Mouse (Mus musculus): ENCODE measurements around the gene Tkt. TPM values are rescaled to one million over a fixed set of nuclear protein-coding genes. Genes with fewer than 3 reads are reported as not detected.

Tkt gene
- polyA plus RNA-seq, 1 experiment from 2014 or later: 94.0 TPM

DNA sequence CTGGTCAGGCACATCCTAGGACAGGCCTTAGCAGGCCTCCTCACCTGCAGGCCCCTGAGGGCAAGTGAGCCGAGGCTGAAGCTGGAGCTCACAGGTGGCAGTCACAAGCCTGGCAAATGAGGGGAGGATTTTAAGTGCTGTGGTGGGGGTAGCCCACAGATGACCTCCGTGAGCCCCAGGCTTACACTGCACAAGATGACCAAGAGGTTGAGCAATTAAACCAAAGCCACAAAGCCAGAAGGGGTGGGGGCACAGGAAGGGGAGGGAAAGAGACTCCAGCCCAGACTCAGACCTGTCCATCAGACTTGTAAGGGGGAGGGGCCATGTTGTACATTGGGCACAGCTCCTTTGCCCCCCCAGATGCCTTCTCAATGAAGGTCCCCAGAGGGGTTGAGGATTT lies 68.6 kb downstream of the Tkt start:
- 0 out of 2 replicates have a peak, but pooled peaks cover 2% of the 10 kb centered on the region for H3K4me1 ChIP-seq (ENCODE audit: control insufficient read depth, insufficient read depth, low read length)
- H3K27me3 ChIP-seq (ENCODE audit: control insufficient read depth, insufficient read depth, low read length): no peaks in the 10 kb centered on the region
- H3K4me2 ChIP-seq (replicated peaks; ENCODE audit: low read depth, low read length): no peak overlapping the region
- no peak overlapping the region for H3K9ac ChIP-seq (ENCODE audit: low read depth, low read length)
- H3K4me3 ChIP-seq (ENCODE audit: low read length): no peak overlapping the region
- H3K27ac ChIP-seq (ENCODE audit: low read depth, low read length): no peak overlapping the region
- ATAC-seq (ENCODE audit: low FRiP score, low TSS enrichment): no peak
- H3K9me3 ChIP-seq (ENCODE audit: control insufficient read depth, low read length): no peaks in the 10 kb centered on the region
- no peaks in the 10 kb centered on the region for H3K36me3 ChIP-seq (ENCODE audit: control insufficient read depth, insufficient read depth, low read length)
- WGBS: 49% methylated on average over 2 of the region's 2 CpGs

DNA sequence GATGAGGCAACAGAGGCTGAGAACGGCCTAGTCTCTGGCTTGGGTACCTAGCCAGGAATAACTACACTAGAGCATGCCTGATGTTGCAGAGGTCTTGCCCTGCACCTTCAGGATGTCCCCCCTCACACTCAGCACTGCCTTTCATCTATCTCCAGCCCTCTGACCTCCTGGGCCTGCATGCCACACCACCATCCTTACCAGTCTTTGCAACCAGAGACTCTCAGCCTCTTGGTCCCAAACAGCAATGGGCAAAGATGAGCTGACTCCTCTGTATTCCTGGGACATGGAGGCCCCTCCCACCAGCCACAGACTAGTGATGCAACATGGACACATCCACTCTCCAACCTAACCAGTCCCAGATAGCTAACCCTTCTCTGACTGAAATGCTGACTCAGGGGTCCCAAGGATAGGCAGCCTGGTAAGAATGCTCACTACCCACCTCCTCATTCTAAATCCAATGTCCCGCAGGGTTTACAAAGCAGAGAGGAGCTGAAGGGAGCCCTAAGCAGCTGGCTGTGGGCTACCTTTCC lies 70.7 kb downstream of the Tkt start:
- no peak for ATAC-seq (ENCODE audit: low FRiP score, low TSS enrichment)
- Histone ChIP-seq H3K27ac (ENCODE audit: low read depth, low read length) (no peak overlapping the region), H3K27me3 (ENCODE audit: control insufficient read depth, insufficient read depth, low read length) (no peaks in the 10 kb centered on the region), H3K36me3 (ENCODE audit: control insufficient read depth, insufficient read depth, low read length) (no peaks in the 10 kb centered on the region), H3K4me1 (ENCODE audit: control insufficient read depth, insufficient read depth, low read length) (0 out of 2 replicates have a peak, but pooled peaks cover 2% of the 10 kb centered on the region), H3K9me3 (ENCODE audit: control insufficient read depth, low read length) (no peaks in the 10 kb centered on the region), H3K4me2 (replicated peaks; ENCODE audit: low read depth, low read length) (no peak overlapping the region), H3K9ac (ENCODE audit: low read depth, low read length) (no peak overlapping the region), H3K4me3 (ENCODE audit: low read length) (no peak overlapping the region)
- 86% methylated on average over 2 of the region's 2 CpGs for WGBS

DNA sequence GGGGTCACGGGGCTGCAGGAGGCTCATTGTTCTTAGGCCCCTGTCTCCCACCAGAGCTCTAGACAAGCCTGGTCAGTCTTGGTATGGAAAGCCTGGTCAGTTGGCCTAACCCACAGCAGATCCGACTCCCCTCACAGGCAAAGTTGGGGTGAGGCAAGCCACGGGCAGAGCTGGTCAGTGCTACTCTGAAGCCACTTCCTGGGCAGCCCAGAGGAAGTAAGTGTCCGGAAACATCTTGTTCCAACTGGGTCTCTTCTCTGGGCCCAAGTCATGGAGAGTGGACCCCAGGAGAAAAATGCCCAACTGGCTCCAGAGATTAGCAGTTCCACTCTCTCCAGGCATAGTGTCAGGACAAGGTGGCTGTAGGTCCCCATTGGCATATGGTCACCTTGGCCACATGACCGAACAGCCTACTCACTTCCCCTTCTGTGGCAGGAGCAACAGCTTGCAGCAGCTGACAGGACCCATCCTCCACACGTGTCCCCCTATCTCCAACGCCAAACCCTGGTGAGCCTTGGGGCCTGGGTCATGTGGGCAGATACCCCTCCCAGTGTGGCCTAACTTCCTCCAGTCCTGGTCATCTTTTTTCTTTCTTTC lies 71.9 kb downstream of the Tkt start:
- Histone ChIP-seq H3K9ac (ENCODE audit: low read depth, low read length) (no peak overlapping the region), H3K4me1 (ENCODE audit: control insufficient read depth, insufficient read depth, low read length) (peaks cover 4% of the 10 kb centered on the region; the same call in 1 of the 2 replicates), H3K9me3 (ENCODE audit: control insufficient read depth, low read length) (no peaks in the 10 kb centered on the region), H3K36me3 (ENCODE audit: control insufficient read depth, insufficient read depth, low read length) (no peaks in the 10 kb centered on the region), H3K4me2 (replicated peaks; ENCODE audit: low read depth, low read length) (no peak overlapping the region), H3K4me3 (ENCODE audit: low read length) (no peak overlapping the region), H3K27me3 (ENCODE audit: control insufficient read depth, insufficient read depth, low read length) (no peaks in the 10 kb centered on the region), H3K27ac (ENCODE audit: low read depth, low read length) (no peak overlapping the region)
- WGBS: 81% methylated on average over 7 of the region's 7 CpGs
- ATAC-seq (ENCODE audit: low FRiP score, low TSS enrichment): no peak

DNA sequence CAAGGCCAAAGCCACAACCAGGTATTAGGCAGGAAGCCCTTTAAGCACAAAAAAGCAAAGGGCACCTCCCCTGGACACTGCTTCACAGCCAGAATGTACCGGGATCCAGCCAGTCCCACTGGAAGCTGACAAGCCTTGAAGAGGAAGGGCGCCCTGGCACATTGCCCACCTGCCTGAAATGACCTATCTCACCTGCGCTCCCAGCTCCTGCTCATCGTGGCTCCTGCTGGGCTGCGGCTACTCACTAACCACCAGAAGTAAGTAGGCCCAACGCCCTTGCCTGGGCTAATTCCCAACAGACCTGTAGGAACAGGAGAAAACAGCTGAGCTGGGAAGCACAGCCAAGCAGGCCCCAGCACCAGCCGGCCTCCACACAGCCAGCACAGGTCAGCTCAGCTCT lies 74.0 kb downstream of the Tkt start:
- Histone ChIP-seq H3K27ac (ENCODE audit: low read depth, low read length) (no peak overlapping the region), H3K9ac (ENCODE audit: low read depth, low read length) (no peak overlapping the region), H3K9me3 (ENCODE audit: control insufficient read depth, low read length) (no peaks in the 10 kb centered on the region), H3K4me2 (replicated peaks; ENCODE audit: low read depth, low read length) (no peak overlapping the region), H3K4me1 (ENCODE audit: control insufficient read depth, insufficient read depth, low read length) (peaks cover 12% of the 10 kb centered on the region; the same call in 1 of the 2 replicates), H3K36me3 (ENCODE audit: control insufficient read depth, insufficient read depth, low read length) (no peaks in the 10 kb centered on the region), H3K4me3 (ENCODE audit: low read length) (no peak overlapping the region), H3K27me3 (ENCODE audit: control insufficient read depth, insufficient read depth, low read length) (no peaks in the 10 kb centered on the region)
- no peak for ATAC-seq (ENCODE audit: low FRiP score, low TSS enrichment)
- 90% methylated on average over 7 of the region's 7 CpGs for WGBS

DNA sequence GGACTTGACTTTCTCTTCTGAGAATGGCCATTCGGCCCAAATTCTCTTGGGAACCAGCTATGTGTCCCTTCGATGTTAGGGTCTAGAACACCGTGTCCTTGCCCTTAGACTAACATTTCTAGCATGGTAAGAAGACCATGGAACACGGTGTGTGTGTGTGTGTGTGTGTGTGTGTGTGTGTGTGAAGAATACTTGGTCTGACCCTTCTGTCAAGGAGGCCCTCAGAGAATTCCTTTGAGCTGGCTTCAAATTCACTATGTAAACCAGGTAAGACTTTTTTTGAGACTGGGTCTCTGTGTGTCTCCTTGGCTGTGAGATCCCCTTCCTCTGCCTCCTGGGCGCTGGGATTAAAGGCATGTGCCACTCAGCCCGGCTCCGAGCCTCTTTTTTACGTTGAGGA lies 74.4 kb downstream of the Tkt start:
- H3K9ac ChIP-seq (ENCODE audit: low read depth, low read length): no peak overlapping the region
- ATAC-seq (ENCODE audit: low FRiP score, low TSS enrichment): no peak
- peaks cover 12% of the 10 kb centered on the region; the same call in 1 of the 2 replicates for H3K4me1 ChIP-seq (ENCODE audit: control insufficient read depth, insufficient read depth, low read length)
- H3K4me2 ChIP-seq (replicated peaks; ENCODE audit: low read depth, low read length): no peak overlapping the region
- H3K9me3 ChIP-seq (ENCODE audit: control insufficient read depth, low read length): no peaks in the 10 kb centered on the region
- H3K27me3 ChIP-seq (ENCODE audit: control insufficient read depth, insufficient read depth, low read length): no peaks in the 10 kb centered on the region
- 93% methylated on average over 8 of the region's 8 CpGs for WGBS
- H3K4me3 ChIP-seq (ENCODE audit: low read length): no peak overlapping the region
- H3K36me3 ChIP-seq (ENCODE audit: control insufficient read depth, insufficient read depth, low read length): no peaks in the 10 kb centered on the region
- H3K27ac ChIP-seq (ENCODE audit: low read depth, low read length): no peak overlapping the region

Small RNA genes within 50 kb of the gene (microRNA-seq; reads per million reads assigned to microRNA genes)
- 4.0 reads per million, percentile 16 among the genes with 10 or more reads in this experiment for gene Mir3076

Other genes with a start within 250 kb of the Tkt start
- gene Dcp1a, start 68.8 kb upstream of the Tkt start, polyA plus RNA-seq (2014; fragmentation: Nextera tagmentation; extraction: Ambion mirVana): 19.0 and 31.1 TPM in 2 replicates
- gene Cacna1d, start 56.9 kb upstream of the Tkt start, polyA plus RNA-seq (2014; fragmentation: Nextera tagmentation; extraction: Ambion mirVana): 3.1 and 5.1 TPM in 2 replicates
- 33.4 and 37.0 TPM in 2 replicates for gene Prkcd, start 77.9 kb downstream of the Tkt start, polyA plus RNA-seq (2014; fragmentation: Nextera tagmentation; extraction: Ambion mirVana)
- gene Rft1, start 106.0 kb downstream of the Tkt start, polyA plus RNA-seq (2014; fragmentation: Nextera tagmentation; extraction: Ambion mirVana): 11.6 and 19.4 TPM in 2 replicates
- 8.5 and 18.0 TPM in 2 replicates for gene Sfmbt1, start 166.5 kb downstream of the Tkt start, polyA plus RNA-seq (2014; fragmentation: Nextera tagmentation; extraction: Ambion mirVana)